ENCODE assay signal across 21 mouse cellular contexts in the genomic region with DNA sequence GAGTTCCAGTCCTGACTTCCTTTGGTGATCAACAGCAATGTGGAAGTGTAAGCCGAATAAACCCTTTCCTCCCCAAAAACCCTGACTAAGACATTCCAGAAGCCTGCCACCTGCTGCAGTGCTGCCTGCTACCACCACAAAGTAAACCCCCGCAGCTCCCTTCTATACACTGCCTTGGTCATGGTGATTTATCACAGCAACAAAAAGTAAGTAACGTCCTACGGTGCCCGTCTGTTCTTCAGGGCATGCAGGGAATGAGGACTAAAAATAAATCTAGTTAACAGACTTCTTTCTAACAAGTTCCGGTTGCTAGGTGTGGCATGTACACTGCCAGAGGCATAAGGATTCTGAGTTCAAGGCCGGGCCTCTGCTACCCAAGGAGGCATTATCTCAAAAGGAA. TPM values are rescaled to one million over a fixed set of nuclear protein-coding genes. Genes with fewer than 3 reads are reported as not detected.
A peak's percentile ranks its signal among the peaks of the same experiment; 100 is the strongest.
DNase-seq lines count a peak whose midpoint lies in the region; ATAC-seq and TF ChIP-seq lines count a peak whose summit lies in the region.
"Had no signal": no experiment of that assay in that cellular context is flagged by ENCODE, and none has a peak within 500 bp of the region (broad histone marks: within the 10 kb centered on the region; RNA-seq: fewer than 3 reads in every experiment).

No protein-coding gene starts in this region.

- H3K27me3 ChIP-seq in stomach, postnatal 0 days (ENCODE audit: control insufficient read depth, insufficient read depth, low read length) = no peaks in the 10 kb centered on the region
- H3K27me3 ChIP-seq: forebrain, embryonic 13.5 days; hindbrain, embryonic 15.5 days; limb, embryonic 13.5 days; lung, embryonic 15.5 days; midbrain, embryonic 12.5 days had no signal

- ATAC-seq in stomach, postnatal 0 days (ENCODE audit: low FRiP score, low TSS enrichment) = peak; percentile 53; the same call in 1 of the 2 replicates
- no peak for ATAC-seq in erythroid progenitor cell, adult 5-6 weeks (replicated peaks; ENCODE audit: low FRiP score, poor library complexity, severe bottlenecking)
- ATAC-seq: forebrain, embryonic 13.5 days; intestine, embryonic 16.5 days had no signal

- no peak overlapping the region for H3K9ac ChIP-seq in stomach, postnatal 0 days (ENCODE audit: low read length)
- H3K9ac ChIP-seq: forebrain, embryonic 13.5 days; hindbrain, embryonic 15.5 days; limb, embryonic 13.5 days; liver, embryonic 14.5 days; lung, embryonic 15.5 days; midbrain, embryonic 12.5 days had no signal

- H3K9me3 ChIP-seq in stomach, postnatal 0 days (ENCODE audit: control insufficient read depth, low read length) = no peaks in the 10 kb centered on the region
- H3K9me3 ChIP-seq: embryonic facial prominence, embryonic 10.5 days; forebrain, embryonic 13.5 days; G1E; hindbrain, embryonic 15.5 days; limb, embryonic 13.5 days; lung, embryonic 15.5 days; midbrain, embryonic 12.5 days had no signal

- 49% methylated on average over 7 of the region's 7 CpGs for WGBS in stomach, postnatal 0 days

- no peak for TF ChIP-seq EP300 in stomach, postnatal 0 days (optimal IDR thresholded peaks at IDR 0.05)

- H3K4me1 ChIP-seq in stomach, postnatal 0 days (replicated peaks; ENCODE audit: control insufficient read depth, insufficient read depth) = no peaks in the 10 kb centered on the region
- H3K4me1 ChIP-seq: embryonic facial prominence, embryonic 10.5 days; forebrain, embryonic 13.5 days; hindbrain, embryonic 15.5 days; limb, embryonic 13.5 days; lung, embryonic 15.5 days; midbrain, embryonic 12.5 days had no signal

- TF ChIP-seq CTCF in stomach, postnatal 0 days (IDR thresholded peaks at IDR 0.05; ENCODE audit: low read depth) = no peak

- H3K4me3 ChIP-seq in stomach, postnatal 0 days (ENCODE audit: low read depth, low read length) = no peak overlapping the region
- H3K4me3 ChIP-seq: embryonic facial prominence, embryonic 10.5 days; forebrain, embryonic 13.5 days; hindbrain, embryonic 15.5 days; limb, embryonic 13.5 days; lung, embryonic 15.5 days; midbrain, embryonic 12.5 days had no signal

- peak; percentile 48 for DNase-seq in layer of hippocampus, adult 9-11 months
- no peak for DNase-seq in layer of hippocampus, postnatal 14 days (ENCODE audit: low spot score in 2 of 2)
- peak; percentile 55 for DNase-seq in right cerebral cortex, adult 18-20 months
- DNase-seq in right cerebral cortex, postnatal 4 days = no peak
- peak; percentile 73 for DNase-seq in brain, adult 2 months (ENCODE audit: low read depth, low spot score)
- no peak for DNase-seq in stomach, postnatal 0 days (ENCODE audit: low spot score)
- no peak for DNase-seq in ovary, postnatal 14 days (ENCODE audit: low spot score)
- DNase-seq: cerebellum, adult 8-10 months; gastrocnemius, postnatal 36 days; lung, postnatal 4 days; thymus, postnatal 4 days had no signal

- no peak overlapping the region for H3K27ac ChIP-seq in stomach, postnatal 0 days (replicated peaks)
- H3K27ac ChIP-seq: embryonic facial prominence, embryonic 10.5 days; forebrain, embryonic 13.5 days; hindbrain, embryonic 15.5 days; limb, embryonic 13.5 days; liver, embryonic 14.5 days; lung, embryonic 15.5 days; midbrain, embryonic 12.5 days had no signal

- no peak overlapping the region for H3K4me2 ChIP-seq in stomach, postnatal 0 days (replicated peaks; ENCODE audit: low read depth)
- H3K4me2 ChIP-seq: forebrain, embryonic 13.5 days; hindbrain, embryonic 15.5 days; limb, embryonic 13.5 days; lung, embryonic 15.5 days; midbrain, embryonic 12.5 days had no signal

- H3K36me3 ChIP-seq in stomach, postnatal 0 days (ENCODE audit: control insufficient read depth, insufficient read depth, low read length) = peaks cover 20% of the 10 kb centered on the region

RNA-seq across cellular contexts. Expression of a gene that starts 31.3 kb away (rescaled TPM):
- total RNA-seq in layer of hippocampus, postnatal 14 days (2021) = 100 to 1,000 TPM in 1 of 2 experiments, 10 to 100 TPM in 1; 97.6 to 103 TPM
- polyA plus RNA-seq in stomach, postnatal 0 days (2015; fragmentation: Nextera tagmentation; extraction: Ambion mirVana) = 31.8 and 33.1 TPM in 2 replicates
- total RNA-seq in erythroid progenitor cell, adult 5-6 weeks (2015; ENCODE audit: low replicate concordance) = 89.7 and 115 TPM in 2 replicates
- 60.0 and 114 TPM in 2 replicates for total RNA-seq in erythroid progenitor cell, adult 5-6 weeks (2017; ENCODE audit: low replicate concordance)

RNA-seq across cellular contexts. Expression of a gene that starts 32.8 kb away (rescaled TPM):
- 10 to 100 TPM; 50.4 to 55.8 TPM for total RNA-seq in layer of hippocampus, postnatal 14 days (2021)
- 29.4 TPM in 2 replicates for polyA plus RNA-seq in stomach, postnatal 0 days (2015; fragmentation: Nextera tagmentation; extraction: Ambion mirVana)
- 42.5 and 69.6 TPM in 2 replicates for total RNA-seq in erythroid progenitor cell, adult 5-6 weeks (2015; ENCODE audit: low replicate concordance)
- total RNA-seq in erythroid progenitor cell, adult 5-6 weeks (2017; ENCODE audit: low replicate concordance) = 33.9 and 34.3 TPM in 2 replicates

RNA-seq across cellular contexts. Expression of a gene that starts 32.8 kb away (rescaled TPM):
- total RNA-seq in layer of hippocampus, postnatal 14 days (2021) = 10 to 100 TPM; 28.5 to 29.9 TPM
- polyA plus RNA-seq in stomach, postnatal 0 days (2015; fragmentation: Nextera tagmentation; extraction: Ambion mirVana) = 41.4 and 43.8 TPM in 2 replicates
- 7.2 and 26.0 TPM in 2 replicates for total RNA-seq in erythroid progenitor cell, adult 5-6 weeks (2015; ENCODE audit: low replicate concordance)
- 10.4 and 21.5 TPM in 2 replicates for total RNA-seq in erythroid progenitor cell, adult 5-6 weeks (2017; ENCODE audit: low replicate concordance)

Comparison
In these comparisons a context has a peak if more than half of its experiments do, and no peak if none do; other contexts are left out.
1. DNase-seq: peak in layer of hippocampus, adult 9-11 months (single experiment), right cerebral cortex, adult 18-20 months (single experiment) and brain, adult 2 months (single experiment); none in layer of hippocampus, postnatal 14 days (0 of 2), right cerebral cortex, postnatal 4 days (single experiment), stomach, postnatal 0 days (single experiment) and ovary, postnatal 14 days (single experiment).